Mouse (Mus musculus) central nervous system, embryonic 14 days (tissue): ENCODE data around the gene Gm13275. TPM values are rescaled to one million over a fixed set of nuclear protein-coding genes. Genes with fewer than 3 reads are reported as not detected.

Source experiments
- polyA plus RNA-seq: library from polyadenylated mRNA; depleted of rRNA; stranded (reverse); fragments of >200 nt; gene quantifications from 2 replicates; pipeline ENCODE4 v1.2.3, GENCODE M21; 2012; rRNA removed

Gm13275 gene
- not detected in 2 replicates for polyA plus RNA-seq

GRCm38 (mm10) chr4:88793936-88794675 lies at the start of gene Gm13275:
TSS of gene Gm13275 (plus strand) at chr4:88794487.

GRCm38 (mm10) chr4:88754818-88755340 lies 39.4 kb upstream of the Gm13275 start, which contains the start of gene Gm13271:
TSS of gene Gm13271 (plus strand) at chr4:88754868.

GRCm38 (mm10) chr4:88759610-88760268 lies 34.5 kb upstream of the Gm13275 start, which contains the start of gene Gm13283:
TSS of gene Gm13283 (plus strand) at chr4:88760119.

GRCm38 (mm10) chr4:88773534-88773933 lies 20.8 kb upstream of the Gm13275 start, which contains the start of gene Gm13290:
TSS of gene Gm13290 (plus strand) at chr4:88773834.

GRCm38 (mm10) chr4:88776622-88777021 lies 17.7 kb upstream of the Gm13275 start, which contains the start of gene Gm13289:
TSS of gene Gm13289 (plus strand) at chr4:88776922.

GRCm38 (mm10) chr4:88779550-88779949 lies 14.7 kb upstream of the Gm13275 start, which contains the start of gene Gm13272:
TSS of gene Gm13272 (plus strand) at chr4:88779850.

GRCm38 (mm10) chr4:88781831-88782230 lies 12.5 kb upstream of the Gm13275 start, which contains the start of gene Ifnz:
TSS of gene Ifnz (plus strand) at chr4:88782131.

GRCm38 (mm10) chr4:88785409-88785808 lies 8.9 kb upstream of the Gm13275 start, which contains the start of gene Gm13276:
TSS of gene Gm13276 (plus strand) at chr4:88785709.

GRCm38 (mm10) chr4:88788402-88788801 lies 5.9 kb upstream of the Gm13275 start, which contains the start of gene Gm13277:
TSS of gene Gm13277 (plus strand) at chr4:88788632.

GRCm38 (mm10) chr4:88791250-88791649 lies 3.0 kb upstream of the Gm13275 start, which contains the start of gene Gm13278:
TSS of gene Gm13278 (plus strand) at chr4:88791550.

GRCm38 (mm10) chr4:88797097-88797496 lies 2.8 kb downstream of the Gm13275 start, which contains the start of gene Gm13279:
TSS of gene Gm13279 (plus strand) at chr4:88797397.

GRCm38 (mm10) chr4:88799365-88799764 lies 5.1 kb downstream of the Gm13275 start, which contains the start of gene Gm13285:
TSS of gene Gm13285 (plus strand) at chr4:88799665.

GRCm38 (mm10) chr4:88802954-88803353 lies 8.7 kb downstream of the Gm13275 start, which contains the start of gene Gm13287:
TSS of gene Gm13287 (plus strand) at chr4:88803254.

GRCm38 (mm10) chr4:88805231-88805630 lies 10.9 kb downstream of the Gm13275 start, which contains the start of gene Gm13288:
TSS of gene Gm13288 (plus strand) at chr4:88805531.

GRCm38 (mm10) chr4:88815928-88816327 lies 21.6 kb downstream of the Gm13275 start, which contains the start of gene Ifna7:
TSS of gene Ifna7 (plus strand) at chr4:88816228.

GRCm38 (mm10) chr4:88819659-88820058 lies 25.4 kb downstream of the Gm13275 start, which contains the start of gene Ifna11:
TSS of gene Ifna11 (plus strand) at chr4:88819959.

GRCm38 (mm10) chr4:88827116-88827515 lies 32.8 kb downstream of the Gm13275 start, which contains the start of gene Ifna6:
TSS of gene Ifna6 (plus strand) at chr4:88827416.

GRCm38 (mm10) chr4:88835225-88835624 lies 40.9 kb downstream of the Gm13275 start, which contains the start of gene Ifna5:
TSS of gene Ifna5 (plus strand) at chr4:88835525.

GRCm38 (mm10) chr4:88841438-88841911 lies 47.2 kb downstream of the Gm13275 start, which contains the start of gene Ifna4:
TSS of gene Ifna4 (plus strand) at chr4:88841861.

